Mouse (Mus musculus): ENCODE measurements around the gene Cntfr. TPM values are rescaled to one million over a fixed set of nuclear protein-coding genes. Genes with fewer than 3 reads are reported as not detected.
"Not testable (repeated sequence)": the region's sequence is repeated elsewhere in the genome, so short reads cannot be mapped to it uniquely, and the experiment has no call there.

The Cntfr gene
- total and polyA plus RNA-seq, 3 experiments: 0.33 to 1.7 TPM; not detected in 1

- H3K36me3 ChIP-seq (replicated peaks); ATAC-seq (ENCODE audit: extremely low read depth, insufficient number of reproducible peaks, low FRiP score, poor library complexity, severe bottlenecking); H3K4me3 ChIP-seq (ENCODE audit: low read depth, low read length); H3K27me3 ChIP-seq (ENCODE audit: insufficient read depth, low read length); H3K4me1 ChIP-seq (ENCODE audit: insufficient read depth, low read depth, low read length); H3K9me3 ChIP-seq (replicated peaks); DNase-seq (ENCODE audit: low spot score): not testable (repeated sequence)
These were observed 437 bp downstream of the Cntfr start for GRCm38 (mm10) chr4:41696452-41696851.

- DNase-seq (ENCODE audit: low spot score); H3K4me3 ChIP-seq (ENCODE audit: low read depth, low read length); H3K27me3 ChIP-seq (ENCODE audit: insufficient read depth, low read length); H3K9me3 ChIP-seq (replicated peaks); H3K36me3 ChIP-seq (replicated peaks); ATAC-seq (ENCODE audit: extremely low read depth, insufficient number of reproducible peaks, low FRiP score, poor library complexity, severe bottlenecking); H3K4me1 ChIP-seq (ENCODE audit: insufficient read depth, low read depth, low read length): not testable (repeated sequence)
These were observed 1.1 kb downstream of the Cntfr start for GRCm38 (mm10) chr4:41695800-41696199.

DNA sequence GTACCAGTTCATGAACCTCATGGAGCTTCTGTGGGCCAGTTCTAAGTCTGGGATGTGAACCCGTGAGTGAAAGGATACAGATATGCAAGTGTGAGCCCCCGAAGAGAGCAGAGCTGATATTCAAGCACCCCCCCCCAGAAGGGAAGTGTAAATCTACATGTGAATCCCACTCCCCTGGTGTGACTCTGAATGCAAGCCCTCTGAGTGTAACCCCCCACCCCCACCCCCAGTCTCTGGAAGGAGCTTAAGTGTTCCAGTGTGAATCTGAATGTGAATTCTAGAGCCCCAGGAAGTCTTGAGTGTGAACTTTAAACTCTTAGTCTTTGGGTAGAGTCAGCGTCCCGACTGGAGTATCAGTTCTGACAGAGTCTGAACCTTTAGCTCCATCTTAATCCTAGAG lies 3.4 kb downstream of the Cntfr start:
- H3K9me3 ChIP-seq (replicated peaks); H3K36me3 ChIP-seq (replicated peaks); ATAC-seq (ENCODE audit: extremely low read depth, insufficient number of reproducible peaks, low FRiP score, poor library complexity, severe bottlenecking); DNase-seq (ENCODE audit: low spot score); H3K4me3 ChIP-seq (ENCODE audit: low read depth, low read length); H3K27me3 ChIP-seq (ENCODE audit: insufficient read depth, low read length); H3K4me1 ChIP-seq (ENCODE audit: insufficient read depth, low read depth, low read length): not testable (repeated sequence)

GRCm38 (mm10) chr4:41690014-41690413 lies 6.9 kb downstream of the Cntfr start:
- not testable (repeated sequence) for H3K9me3 ChIP-seq (replicated peaks); H3K4me1 ChIP-seq (ENCODE audit: insufficient read depth, low read depth, low read length); H3K27me3 ChIP-seq (ENCODE audit: insufficient read depth, low read length); H3K36me3 ChIP-seq (replicated peaks); H3K4me3 ChIP-seq (ENCODE audit: low read depth, low read length); ATAC-seq (ENCODE audit: extremely low read depth, insufficient number of reproducible peaks, low FRiP score, poor library complexity, severe bottlenecking); DNase-seq (ENCODE audit: low spot score)

DNA sequence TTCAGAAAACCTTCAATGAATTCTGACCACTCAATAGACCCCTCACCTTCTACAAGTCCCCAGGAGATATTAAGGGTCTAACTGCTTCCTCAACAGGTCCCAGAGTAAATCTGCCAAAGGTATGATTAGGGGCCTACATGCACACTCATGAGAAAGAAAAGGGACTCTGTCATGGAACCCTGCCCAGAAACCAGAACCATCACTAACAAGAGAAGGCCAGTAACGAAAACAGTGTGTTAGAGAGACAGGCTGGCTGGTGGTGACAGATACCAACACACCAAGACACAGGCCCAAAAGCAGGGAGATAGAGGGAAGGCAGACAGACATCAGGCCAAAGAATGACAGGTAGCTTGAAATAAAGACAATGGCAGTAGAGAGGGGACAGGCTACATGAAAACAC lies 8.3 kb downstream of the Cntfr start:
- ATAC-seq (ENCODE audit: extremely low read depth, insufficient number of reproducible peaks, low FRiP score, poor library complexity, severe bottlenecking); H3K27me3 ChIP-seq (ENCODE audit: insufficient read depth, low read length); H3K9me3 ChIP-seq (replicated peaks); H3K4me3 ChIP-seq (ENCODE audit: low read depth, low read length); H3K4me1 ChIP-seq (ENCODE audit: insufficient read depth, low read depth, low read length); DNase-seq (ENCODE audit: low spot score); H3K36me3 ChIP-seq (replicated peaks): not testable (repeated sequence)

DNA sequence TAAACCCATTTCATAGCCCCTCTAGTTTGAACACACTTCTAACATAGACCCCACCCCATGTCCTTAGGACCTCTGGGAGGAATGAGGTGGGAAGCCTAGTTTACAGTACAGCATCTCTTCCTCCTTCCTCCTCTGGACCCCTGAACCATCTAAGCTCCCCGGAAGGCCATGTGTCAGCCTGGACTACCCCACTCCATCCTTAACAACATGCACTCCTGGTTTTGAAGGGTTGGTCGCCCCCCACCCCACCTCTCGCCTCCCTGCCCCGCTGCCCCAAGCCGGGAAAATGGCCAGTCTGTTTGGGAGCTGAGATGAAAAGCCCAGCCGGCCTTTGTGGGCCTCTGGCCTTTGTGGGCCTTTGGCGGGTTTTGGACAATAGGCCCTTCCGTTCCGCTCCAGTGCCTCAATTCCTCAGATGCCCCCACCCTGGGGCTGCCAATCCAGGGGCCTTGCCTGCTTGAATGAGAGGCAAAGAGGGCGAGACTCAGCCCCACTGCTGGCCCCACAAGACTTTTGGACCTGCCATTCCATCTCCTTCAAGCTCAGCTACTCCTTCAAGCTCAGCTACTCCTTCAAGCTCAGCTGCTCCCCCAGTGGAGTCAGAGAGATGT lies 10.9 kb downstream of the Cntfr start:
- H3K4me1 ChIP-seq (ENCODE audit: insufficient read depth, low read depth, low read length); H3K36me3 ChIP-seq (replicated peaks); H3K4me3 ChIP-seq (ENCODE audit: low read depth, low read length); H3K27me3 ChIP-seq (ENCODE audit: insufficient read depth, low read length); H3K9me3 ChIP-seq (replicated peaks); DNase-seq (ENCODE audit: low spot score); ATAC-seq (ENCODE audit: extremely low read depth, insufficient number of reproducible peaks, low FRiP score, poor library complexity, severe bottlenecking): not testable (repeated sequence)

GRCm38 (mm10) chr4:41684931-41685453 lies 11.9 kb downstream of the Cntfr start:
- not testable (repeated sequence) for H3K9me3 ChIP-seq (replicated peaks); H3K4me3 ChIP-seq (ENCODE audit: low read depth, low read length); H3K36me3 ChIP-seq (replicated peaks); ATAC-seq (ENCODE audit: extremely low read depth, insufficient number of reproducible peaks, low FRiP score, poor library complexity, severe bottlenecking); H3K4me1 ChIP-seq (ENCODE audit: insufficient read depth, low read depth, low read length); DNase-seq (ENCODE audit: low spot score); H3K27me3 ChIP-seq (ENCODE audit: insufficient read depth, low read length)

DNA sequence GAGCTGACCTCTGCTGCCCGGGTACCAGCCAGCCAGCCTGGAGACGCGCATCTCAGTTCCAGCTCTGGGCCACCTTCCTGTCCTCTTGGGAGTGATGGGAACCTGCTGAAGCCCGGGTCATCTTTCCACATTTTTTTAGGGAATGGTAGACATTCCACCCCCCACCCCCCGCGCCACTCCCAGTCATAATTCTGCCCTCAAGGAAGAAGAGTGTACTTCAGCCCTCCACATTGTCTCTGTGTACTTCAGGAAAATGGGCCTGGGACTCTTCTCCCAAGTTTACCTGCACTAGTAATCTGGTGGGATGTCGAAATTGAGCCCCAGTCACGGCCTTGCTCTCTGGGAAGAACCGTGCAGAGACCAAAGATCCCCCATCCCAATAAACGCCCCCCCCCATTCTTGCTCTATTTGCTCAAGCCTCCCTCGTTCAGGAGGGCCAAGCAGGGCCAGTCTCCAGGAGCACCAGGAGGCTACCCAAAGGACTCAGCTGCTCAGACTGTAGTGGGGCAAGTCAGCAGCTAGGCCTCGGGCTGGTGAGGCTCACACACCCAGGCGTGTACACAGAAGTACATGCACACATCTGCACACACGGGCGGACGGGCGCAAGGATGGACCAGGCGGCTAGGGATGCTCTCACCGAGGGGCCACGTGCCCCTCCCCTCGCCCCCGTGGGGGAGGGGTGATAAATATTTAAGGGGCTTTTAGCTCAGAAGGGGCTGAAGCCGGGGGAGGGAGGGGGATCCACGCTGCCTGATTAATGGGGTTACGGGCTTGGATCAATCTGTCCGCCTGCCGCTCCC lies 12.6 kb downstream of the Cntfr start:
- not testable (repeated sequence) for DNase-seq (ENCODE audit: low spot score); H3K4me3 ChIP-seq (ENCODE audit: low read depth, low read length); ATAC-seq (ENCODE audit: extremely low read depth, insufficient number of reproducible peaks, low FRiP score, poor library complexity, severe bottlenecking)

GRCm38 (mm10) chr4:41683303-41683702 lies 13.6 kb downstream of the Cntfr start:
- not testable (repeated sequence) for DNase-seq (ENCODE audit: low spot score); ATAC-seq (ENCODE audit: extremely low read depth, insufficient number of reproducible peaks, low FRiP score, poor library complexity, severe bottlenecking); H3K4me3 ChIP-seq (ENCODE audit: low read depth, low read length); H3K36me3 ChIP-seq (replicated peaks); H3K9me3 ChIP-seq (replicated peaks); H3K4me1 ChIP-seq (ENCODE audit: insufficient read depth, low read depth, low read length); H3K27me3 ChIP-seq (ENCODE audit: insufficient read depth, low read length)

More for the DNA sequence above, 12.6 kb downstream of the Cntfr start:
- not testable (repeated sequence) for H3K4me1 ChIP-seq (ENCODE audit: insufficient read depth, low read depth, low read length); H3K36me3 ChIP-seq (replicated peaks); H3K27me3 ChIP-seq (ENCODE audit: insufficient read depth, low read length); H3K9me3 ChIP-seq (replicated peaks)
